Mouse (Mus musculus) embryonic fibroblast, embryonic 13.5 days (primary cell): Measurements from ENCODE around the gene Cep164.

ENCODE experiments used
- CTCF ChIP-seq: IDR thresholded peaks from 2 replicates; pipeline ENCODE4 v1.5.1; 2011; ENCODE audit warnings: mild to moderate bottlenecking, control low read depth, low read length, moderate library complexity, borderline replicate concordance; ENCODE audit not compliant: insufficient read depth
- POLR2A ChIP-seq: IDR thresholded peaks from 2 replicates; pipeline ENCODE4 v1.6.1; 2011; ENCODE audit warnings: low read depth, mild to moderate bottlenecking, control low read depth, low read length, moderate library complexity

DNA sequence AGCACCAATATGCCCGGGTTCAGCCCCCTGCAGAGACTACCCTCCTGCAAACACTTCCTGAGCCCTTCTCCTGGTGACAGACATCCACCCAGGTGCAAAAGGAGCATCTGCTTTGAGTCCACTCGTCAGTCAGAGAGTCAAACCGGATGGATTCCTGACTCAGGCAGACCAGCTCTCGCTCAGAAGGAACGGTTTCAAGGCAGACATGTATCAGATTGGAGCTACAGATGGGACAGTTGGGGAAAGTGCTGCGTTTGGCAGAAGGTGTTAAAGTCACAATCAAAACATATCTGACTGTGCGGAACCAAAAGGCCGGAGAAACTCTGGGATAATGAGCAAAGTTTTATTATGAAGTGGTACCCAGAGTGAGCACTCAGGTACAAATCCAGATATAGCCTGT lies 29.1 kb downstream of the Cep164 start:
- TF ChIP-seq CTCF (no peak), POLR2A (no peak)
